Mouse (Mus musculus) forebrain, postnatal 0 days (tissue): ENCODE results near the gene Gm15517. TPM values are rescaled to one million over a fixed set of nuclear protein-coding genes. Genes with fewer than 3 reads are reported as not detected.
"Not testable (repeated sequence)": the region's sequence is repeated elsewhere in the genome, so short reads cannot be mapped to it uniquely, and the experiment has no call there.

Source experiments
- ATAC-seq: fragments of 200-750 bp; cut with Nextera tagmentation; 2 replicates; pipeline ENCODE4 v1.8.0; 2017; ENCODE audit warnings: mild to moderate bottlenecking, moderate library complexity
- DNase-seq: peaks from one replicate; pipeline ENCODE4 v3.0.0-alpha.2; 2015
- H3K27ac ChIP-seq: fragments of 300-500 bp; sonication (generic); 2 replicates; pipeline ENCODE4 v1.5.1; 2014; ENCODE audit warnings: low read depth, mild to moderate bottlenecking, antibody characterized with exemption, low read length, moderate library complexity, mixed read lengths
- H3K27me3 ChIP-seq: fragments of 300-500 bp; sonication (generic); 2 replicates; pipeline ENCODE4 v1.6.1; 2014; ENCODE audit warnings: mild to moderate bottlenecking, low read length, mixed read lengths; ENCODE audit not compliant: insufficient read depth
- H3K36me3 ChIP-seq: fragments of 300-500 bp; sonication (generic); 2 replicates; pipeline ENCODE4 v1.6.1; 2014; ENCODE audit warnings: mild to moderate bottlenecking, moderate library complexity; ENCODE audit not compliant: insufficient read depth
- H3K4me1 ChIP-seq: fragments of 300-500 bp; sonication (generic); 2 replicates; pipeline ENCODE4 v1.6.1; 2014; ENCODE audit warnings: antibody characterized with exemption; ENCODE audit not compliant: insufficient read depth
- H3K4me2 ChIP-seq: fragments of 300-500 bp; sonication (generic); 2 replicates; pipeline ENCODE4 v1.6.1; 2014; ENCODE audit warnings: low read depth, mild to moderate bottlenecking, moderate library complexity
- H3K4me3 ChIP-seq: fragments of 300-500 bp; sonication (generic); 2 replicates; pipeline ENCODE4 v1.5.1; 2014; ENCODE audit warnings: low read depth, low read length, mixed read lengths
- H3K9ac ChIP-seq: fragments of 300-500 bp; sonication (generic); 2 replicates; pipeline ENCODE4 v1.6.1; 2014; ENCODE audit warnings: mild to moderate bottlenecking
- H3K9me3 ChIP-seq: fragments of 300-500 bp; sonication (generic); 2 replicates; pipeline ENCODE4 v1.6.1; 2016; ENCODE audit warnings: low read length
- CTCF ChIP-seq: sonication (generic); IDR thresholded peaks from 2 replicates; pipeline ENCODE4 v1.5.1; 2016; ENCODE audit warnings: antibody characterized with exemption, control low read depth, low read depth
- WGBS: fragments of 180-500 bp; shearing (Covaris S2); extraction: QIAGEN DNeasy Blood & Tissue Kit; methylation state at CpG from one replicate; pipeline ENCODE4 v1.1.7; 2014; 5-methylcytosine and 5-hydroxymethylcytosine counted together
- polyA plus RNA-seq: library from polyadenylated mRNA; unstranded; fragments of >200 nt; fragmentation: Nextera tagmentation; extraction: Ambion mirVana; gene quantifications from 2 replicates; pipeline ENCODE4 v1.2.1, GENCODE M21; 2015
- total RNA-seq: library from RNA; depleted of rRNA; stranded (reverse); fragments of >200 nt; gene quantifications from 2 replicates; pipeline ENCODE4 v1.2.3, GENCODE M21; 2014; rRNA removed

Gene Gm15517
- total RNA-seq (not detected in 2 replicates), polyA plus RNA-seq (not detected in 2 replicates)

DNA sequence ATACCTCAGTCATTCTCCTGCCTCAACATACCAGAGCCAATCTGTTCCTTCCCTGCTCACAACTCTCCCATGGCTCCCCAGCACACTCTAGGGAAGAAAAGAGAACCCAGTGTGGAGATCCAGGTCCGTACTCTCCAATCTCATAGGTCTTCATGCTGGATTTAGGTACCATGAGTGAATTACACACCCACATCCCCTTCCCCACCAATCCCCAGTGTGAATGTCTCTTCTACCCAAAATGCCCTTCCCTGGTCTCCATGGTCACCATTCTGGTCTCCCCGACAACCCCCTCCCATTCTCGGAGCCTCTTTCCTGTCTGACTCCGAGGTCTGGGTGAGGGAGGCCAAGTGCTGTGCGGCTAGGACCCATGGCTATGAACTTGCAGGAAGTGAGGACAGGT, at the start of gene Gm15517:
Gene Gm15517 (plus strand): TSS at position 301 of the 400 bp plus-strand sequence.
- Histone ChIP-seq H3K27ac (no peak within 1 kb of the TSS), H3K9ac (no peak within 1 kb of the TSS), H3K4me3 (no peak within 1 kb of the TSS), H3K36me3 (no peaks in the 10 kb centered on the region), H3K9me3 (no peaks in the 10 kb centered on the region), H3K27me3 (0 out of 2 replicates have a peak, but pooled peaks cover 3% of the 10 kb centered on the region), H3K4me2 (no peak within 1 kb of the TSS), H3K4me1 (no peaks in the 10 kb centered on the region)
- TF ChIP-seq CTCF = no peak
- no peak for ATAC-seq
- 52% methylated on average over 5 of the region's 5 CpGs for WGBS
- no peak for DNase-seq

DNA sequence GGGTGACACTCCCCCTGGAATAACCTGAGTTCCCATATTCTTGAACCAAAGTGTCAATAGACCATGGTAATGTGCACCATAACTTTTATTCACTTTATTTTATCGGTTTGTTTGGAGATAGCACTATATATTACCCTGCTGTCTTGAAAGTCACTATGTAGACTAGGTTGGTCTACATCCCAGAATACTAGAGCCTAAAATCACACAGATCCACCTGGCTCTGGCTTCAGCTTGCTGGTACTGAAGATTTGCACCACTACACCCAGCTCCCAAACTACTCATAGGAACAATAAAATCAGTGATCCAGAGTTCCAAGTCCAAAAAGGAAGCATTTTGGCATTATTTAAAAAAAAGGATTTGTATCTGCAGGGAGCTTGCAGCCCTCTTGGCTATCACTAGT, 45.6 kb upstream of the Gm15517 start, which contains the start of gene Klk1b5:
Gene Klk1b5 (plus strand): TSS at position 301 of the 400 bp plus-strand sequence.
- no peak within 1 kb of the TSS for H3K4me2 ChIP-seq
- ATAC-seq (no peak), DNase-seq (no peak)
- H3K4me1 ChIP-seq = no peaks in the 10 kb centered on the region
- H3K9me3 ChIP-seq = no peaks in the 10 kb centered on the region
- no peaks in the 10 kb centered on the region for H3K36me3 ChIP-seq
- no peaks in the 10 kb centered on the region for H3K27me3 ChIP-seq
- no peak within 1 kb of the TSS for H3K4me3 ChIP-seq
- H3K27ac ChIP-seq = no peak within 1 kb of the TSS
- WGBS = 79% methylated on average over 1 of the region's 1 CpGs
- TF ChIP-seq CTCF = no peak
- H3K9ac ChIP-seq = no peak within 1 kb of the TSS

DNA sequence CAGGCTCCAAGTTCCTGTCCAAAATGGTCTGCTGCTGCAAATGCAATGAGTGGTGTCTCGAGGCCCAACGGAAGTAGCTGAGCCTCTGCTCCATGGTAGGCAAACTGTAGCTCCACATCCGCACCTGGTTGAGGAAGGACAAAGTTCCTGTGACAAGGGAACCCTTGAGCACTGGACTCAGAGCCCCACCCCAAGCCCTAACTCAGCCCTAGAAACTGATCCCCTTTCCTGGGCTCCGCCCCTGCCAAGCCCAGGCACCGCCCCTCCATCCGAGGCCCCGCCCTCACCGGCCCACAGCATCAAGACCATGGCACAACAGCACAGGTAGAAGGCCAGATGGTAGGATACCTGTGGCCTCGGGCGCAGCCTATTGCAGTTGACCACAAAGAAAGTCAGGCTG, 39.6 kb upstream of the Gm15517 start:
- H3K4me2 ChIP-seq, ATAC-seq, H3K4me3 ChIP-seq, H3K36me3 ChIP-seq, H3K9ac ChIP-seq, H3K4me1 ChIP-seq, H3K27me3 ChIP-seq, DNase-seq, H3K27ac ChIP-seq, H3K9me3 ChIP-seq: not testable (repeated sequence)
- WGBS = 85% methylated on average over 8 of the region's 10 CpGs

DNA sequence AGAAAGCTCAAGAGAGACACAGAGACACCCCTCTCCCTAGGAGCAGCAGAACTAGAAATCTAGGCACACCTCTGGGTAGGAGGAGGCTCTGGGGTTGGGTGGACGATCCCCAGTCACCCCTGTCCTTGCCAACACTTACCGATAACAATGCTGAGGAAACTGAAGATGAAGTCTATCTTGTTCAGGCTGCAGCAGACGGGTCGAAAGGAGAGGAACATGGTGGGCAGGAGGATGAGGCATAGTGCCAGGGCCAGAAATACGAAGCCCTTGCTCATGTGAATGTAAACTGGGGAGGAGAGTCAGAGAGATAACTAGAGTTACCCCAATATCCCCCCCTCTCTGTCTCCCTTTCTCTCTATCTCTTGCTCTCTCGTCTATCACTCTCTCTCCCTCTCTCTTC, 38.9 kb upstream of the Gm15517 start:
- H3K9me3 ChIP-seq, H3K9ac ChIP-seq, H3K4me2 ChIP-seq, H3K27me3 ChIP-seq, H3K27ac ChIP-seq, H3K36me3 ChIP-seq, ATAC-seq, H3K4me1 ChIP-seq, DNase-seq, H3K4me3 ChIP-seq: not testable (repeated sequence)
- WGBS = 77% methylated on average over 6 of the region's 6 CpGs

DNA sequence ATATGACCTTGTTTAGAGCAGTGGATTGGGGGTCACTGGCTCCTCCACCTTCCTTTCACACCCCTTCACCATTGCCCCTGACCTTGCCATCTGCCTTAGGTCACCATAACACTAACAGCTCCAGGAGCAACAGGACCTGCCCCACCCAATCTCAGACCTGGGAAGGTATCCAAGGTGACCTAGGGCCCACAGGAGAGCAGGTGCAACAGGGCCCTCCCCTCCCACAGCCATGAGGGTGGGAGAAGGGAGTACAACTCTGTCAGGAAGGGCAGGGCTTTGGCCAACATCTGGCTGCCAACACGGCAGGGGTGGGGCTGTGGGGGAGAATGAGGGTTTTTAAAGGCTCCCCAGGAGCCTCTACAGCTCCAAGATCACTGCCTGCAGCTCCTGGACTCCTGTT, 36.2 kb upstream of the Gm15517 start, which contains the start of gene Klk1:
Gene Klk1 (plus strand): TSS at position 285 of the 400 bp plus-strand sequence.
- no peaks in the 10 kb centered on the region for H3K4me1 ChIP-seq
- H3K36me3 ChIP-seq = no peaks in the 10 kb centered on the region
- H3K27me3 ChIP-seq = no peaks in the 10 kb centered on the region
- no peak within 1 kb of the TSS for H3K9ac ChIP-seq
- no peak within 1 kb of the TSS for H3K4me3 ChIP-seq
- H3K9me3 ChIP-seq = no peaks in the 10 kb centered on the region
- TF ChIP-seq CTCF = no peak
- H3K27ac ChIP-seq = no peak within 1 kb of the TSS
- WGBS = 44% methylated on average over 1 of the region's 1 CpGs
- ATAC-seq (no peak), DNase-seq (no peak)
- no peak within 1 kb of the TSS for H3K4me2 ChIP-seq

DNA sequence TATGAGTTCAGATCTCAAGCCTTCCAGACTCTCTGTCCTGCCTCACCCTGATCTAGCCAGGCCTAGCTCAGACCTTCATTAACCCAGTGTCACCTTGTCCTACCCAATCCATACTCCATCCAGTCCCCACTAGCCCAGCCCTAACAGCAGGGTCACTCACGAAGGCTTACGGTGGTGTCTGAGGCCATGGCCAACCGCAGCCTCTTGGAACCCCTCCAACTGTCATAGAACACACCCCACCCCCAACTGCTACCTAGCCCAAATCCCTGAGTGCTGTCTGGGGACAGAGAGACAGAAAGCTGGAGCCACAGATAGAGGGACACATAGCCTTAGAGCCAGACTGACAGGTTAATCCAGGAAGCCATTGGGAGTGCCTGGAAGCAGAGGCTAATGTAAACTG, 25.3 kb upstream of the Gm15517 start, which contains the start of gene Gm36864:
Gene Gm36864 (plus strand): TSS at position 269 of the 400 bp plus-strand sequence.
- ATAC-seq = no peak

DNA sequence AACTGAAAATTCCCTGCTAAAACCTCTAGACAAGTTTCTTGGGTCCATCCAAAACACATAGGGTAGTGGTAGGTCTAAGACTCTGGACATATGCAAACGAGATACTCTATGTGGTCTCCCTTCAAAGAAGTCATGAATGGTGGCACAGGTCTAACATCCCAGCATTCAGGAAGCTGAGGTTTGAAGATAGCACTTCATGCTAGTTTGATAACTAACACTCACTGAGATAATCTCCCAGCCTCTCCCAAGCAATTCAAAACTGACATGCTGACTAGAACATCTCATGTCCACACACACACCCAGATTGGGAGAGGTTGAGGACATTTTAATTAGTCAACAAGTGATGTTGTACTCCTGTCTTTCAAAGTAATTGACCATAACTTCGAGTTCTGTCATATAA, 21.3 kb upstream of the Gm15517 start:
- no peak for ATAC-seq
- Histone ChIP-seq H3K36me3 (no peaks in the 10 kb centered on the region), H3K9ac (no peak overlapping the region), H3K4me1 (no peaks in the 10 kb centered on the region), H3K4me3 (no peak overlapping the region), H3K9me3 (no peaks in the 10 kb centered on the region), H3K4me2 (no peak overlapping the region), H3K27me3 (no peaks in the 10 kb centered on the region), H3K27ac (no peak overlapping the region)
- no peak for DNase-seq
- WGBS = 44% methylated on average over 2 of the region's 2 CpGs
- TF ChIP-seq CTCF = no peak

More for the DNA sequence above, 25.3 kb upstream of the Gm15517 start, which contains the start of gene Gm36864:
- H3K4me2 ChIP-seq = no peak within 1 kb of the TSS
- no peaks in the 10 kb centered on the region for H3K4me1 ChIP-seq
- no peak within 1 kb of the TSS for H3K27ac ChIP-seq
- H3K9ac ChIP-seq = no peak within 1 kb of the TSS
- no peak within 1 kb of the TSS for H3K4me3 ChIP-seq
- TF ChIP-seq CTCF = no peak
- H3K9me3 ChIP-seq = no peaks in the 10 kb centered on the region
- H3K36me3 ChIP-seq = no peaks in the 10 kb centered on the region
- DNase-seq = no peak
- WGBS = 79% methylated on average over 3 of the region's 3 CpGs
- H3K27me3 ChIP-seq = no peaks in the 10 kb centered on the region
